Mouse (Mus musculus): Measurements from ENCODE around the gene Eml4. TPM values are rescaled to one million over a fixed set of nuclear protein-coding genes. Genes with fewer than 3 reads are reported as not detected.
A peak's percentile ranks its signal among the peaks of the same experiment; 100 is the strongest.

Gene Eml4
- total RNA-seq (2014; fragmentation: Nextera tagmentation) (33.7 and 42.4 TPM in 2 replicates), total RNA-seq (2017) (82.3 and 87.2 TPM in 2 replicates)

GRCm38 (mm10) chr17:83350379-83351091 is at the start of gene Eml4:
TSS of gene Eml4 (plus strand) at chr17:83350931.
- ATAC-seq (replicated peaks; ENCODE audit: poor library complexity, severe bottlenecking): peak; percentile 80

- ATAC-seq (replicated peaks; ENCODE audit: poor library complexity, severe bottlenecking): peak; percentile 41
Measured at GRCm38 (mm10) chr17:83301433-83301832, 49.3 kb upstream of the Eml4 start.

- ATAC-seq (replicated peaks; ENCODE audit: poor library complexity, severe bottlenecking): no peak
Measured at GRCm38 (mm10) chr17:83304089-83304822, 46.5 kb upstream of the Eml4 start.

- peak; percentile 41 for ATAC-seq (replicated peaks; ENCODE audit: poor library complexity, severe bottlenecking)
Measured at GRCm38 (mm10) chr17:83306964-83307640, 43.6 kb upstream of the Eml4 start.

GRCm38 (mm10) chr17:83307641-83308296 is 43.0 kb upstream of the Eml4 start:
- ATAC-seq (replicated peaks; ENCODE audit: poor library complexity, severe bottlenecking): peak; percentile 62

- no peak for ATAC-seq (replicated peaks; ENCODE audit: poor library complexity, severe bottlenecking)
Measured at GRCm38 (mm10) chr17:83308451-83308850, 42.3 kb upstream of the Eml4 start.

GRCm38 (mm10) chr17:83309243-83309642 is 41.5 kb upstream of the Eml4 start:
- ATAC-seq (replicated peaks; ENCODE audit: poor library complexity, severe bottlenecking): no peak

- ATAC-seq (replicated peaks; ENCODE audit: poor library complexity, severe bottlenecking): peak; percentile 35
Measured at GRCm38 (mm10) chr17:83311806-83312205, 38.9 kb upstream of the Eml4 start.

GRCm38 (mm10) chr17:83312244-83312918 is 38.4 kb upstream of the Eml4 start:
- ATAC-seq (replicated peaks; ENCODE audit: poor library complexity, severe bottlenecking): peak; percentile 70

GRCm38 (mm10) chr17:83313046-83313689 is 37.6 kb upstream of the Eml4 start:
- no peak for ATAC-seq (replicated peaks; ENCODE audit: poor library complexity, severe bottlenecking)

- 0 out of 2 replicates have a peak, but pooled peaks have one; percentile 15 for ATAC-seq (replicated peaks; ENCODE audit: poor library complexity, severe bottlenecking)
Measured at GRCm38 (mm10) chr17:83315476-83315875, 35.3 kb upstream of the Eml4 start.

- ATAC-seq (replicated peaks; ENCODE audit: poor library complexity, severe bottlenecking): 0 out of 2 replicates have a peak, but pooled peaks have one; percentile 27
Measured at GRCm38 (mm10) chr17:83322621-83323335, 28.0 kb upstream of the Eml4 start.

- peak; percentile 88 for ATAC-seq (replicated peaks; ENCODE audit: poor library complexity, severe bottlenecking)
Measured at GRCm38 (mm10) chr17:83323410-83324268, 27.1 kb upstream of the Eml4 start.

- no peak for ATAC-seq (replicated peaks; ENCODE audit: poor library complexity, severe bottlenecking)
Measured at GRCm38 (mm10) chr17:83324269-83324616, 26.5 kb upstream of the Eml4 start.

GRCm38 (mm10) chr17:83335183-83335584 is 15.5 kb upstream of the Eml4 start:
- peak; percentile 70 for ATAC-seq (replicated peaks; ENCODE audit: poor library complexity, severe bottlenecking)

- ATAC-seq (replicated peaks; ENCODE audit: poor library complexity, severe bottlenecking): 0 out of 2 replicates have a peak, but pooled peaks have one; percentile 37
Measured at GRCm38 (mm10) chr17:83337051-83337898, 13.5 kb upstream of the Eml4 start.
